Mouse (Mus musculus) liver, embryonic 18 days (tissue): ENCODE results near the gene Slc10a4. TPM values are rescaled to one million over a fixed set of nuclear protein-coding genes. Genes with fewer than 3 reads are reported as not detected.

ENCODE experiments used
- polyA plus RNA-seq: library from polyadenylated mRNA; depleted of rRNA; stranded (reverse); fragments of >200 nt; gene quantifications from 2 replicates; pipeline ENCODE4 v1.2.3, GENCODE M21; 2012; rRNA removed

The Slc10a4 gene
- 0.02 TPM in 2 replicates for polyA plus RNA-seq

GRCm38 (mm10) chr5:73006784-73007581 is at the start of gene Slc10a4:
Gene Slc10a4 (plus strand): TSS chr5:73006883.

DNA sequence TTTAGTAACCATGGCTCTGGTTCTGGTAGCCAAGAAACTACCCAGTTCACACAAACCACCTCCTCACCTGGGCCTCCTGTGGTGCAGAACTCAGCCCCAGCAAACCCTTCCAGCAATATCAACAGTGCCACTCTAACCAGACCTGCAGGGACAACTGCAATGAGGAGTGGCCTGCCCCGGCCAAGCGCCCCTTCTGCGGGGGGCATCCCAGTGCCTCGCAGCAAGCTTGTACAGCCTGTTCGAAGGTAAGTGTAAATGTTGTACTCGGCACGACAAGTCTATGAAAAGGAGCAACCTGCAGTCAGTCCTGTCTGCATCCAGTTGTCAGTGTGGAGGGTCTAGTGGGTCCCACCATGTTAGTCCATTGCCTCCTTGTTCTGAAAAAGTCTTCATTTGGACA is 32.1 kb upstream of the Slc10a4 start, which contains the start of gene Gm10135:
Gene Gm10135, minus strand, starts transcription at position 101 of the 400 bp plus-strand sequence.

Other genes with a start within 250 kb of the Slc10a4 start
- gene Tec, start 138.4 kb upstream of the Slc10a4 start, polyA plus RNA-seq: 5.4 and 6.1 TPM in 2 replicates
- gene Slain2, start 92.6 kb upstream of the Slc10a4 start, polyA plus RNA-seq: 6.5 and 6.6 TPM in 2 replicates
- gene Gm10135, start 32.2 kb upstream of the Slc10a4 start, polyA plus RNA-seq: not detected in 2 replicates
- gene Fryl, start 249.7 kb downstream of the Slc10a4 start, polyA plus RNA-seq: 11.7 and 13.7 TPM in 2 replicates